Mouse (Mus musculus) small intestine, adult 2 months (tissue): ENCODE measurements around the gene Sigmar1.

ENCODE experiments used
- CTCF ChIP-seq: fragments of 200-500 bp; IDR thresholded peaks from 2 replicates; pipeline ENCODE4 v1.5.1; 2012; ENCODE audit warnings: low read depth, mild to moderate bottlenecking, control low read depth, inconsistent platforms, low read length, moderate library complexity, mixed read lengths; ENCODE audit not compliant: insufficient replicate concordance, insufficient read length; ENCODE audit errors: extremely low read depth
- POLR2A ChIP-seq: fragments of 200-500 bp; IDR thresholded peaks from 2 replicates; pipeline ENCODE4 v1.6.1; 2012; ENCODE audit warnings: low read depth, mild to moderate bottlenecking, control low read depth, inconsistent platforms, low read length, moderate library complexity

GRCm38 (mm10) chr4:41754797-41755337 lies 1.1 kb downstream of the Sigmar1 start, which contains the start of gene Galt:
- TF ChIP-seq CTCF (no peak), POLR2A (no peak)
